Mouse (Mus musculus): ENCODE results near the gene Pafah1b1.

Gene Pafah1b1

DNA sequence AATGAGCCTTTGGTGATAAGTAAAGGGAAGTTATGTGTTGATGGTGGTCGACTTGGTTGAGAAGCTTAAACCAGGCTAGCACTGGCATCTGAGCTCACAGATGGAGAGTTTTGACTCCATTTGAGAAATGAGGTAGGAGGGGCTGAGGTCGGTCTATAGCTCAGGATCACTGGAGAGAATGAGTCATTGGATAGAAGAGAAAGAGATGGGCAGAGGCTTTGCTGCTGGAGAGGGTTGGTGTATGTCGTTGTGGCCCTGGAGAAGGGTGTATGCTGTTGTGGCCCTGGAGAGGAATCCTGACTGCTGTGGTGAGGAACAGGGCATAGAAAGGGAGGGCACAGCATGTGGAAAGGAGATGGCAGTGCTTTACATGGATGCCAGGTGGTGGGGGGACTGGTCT, 68.5 kb downstream of the Pafah1b1 start:
- no peak for DNase-seq

DNA sequence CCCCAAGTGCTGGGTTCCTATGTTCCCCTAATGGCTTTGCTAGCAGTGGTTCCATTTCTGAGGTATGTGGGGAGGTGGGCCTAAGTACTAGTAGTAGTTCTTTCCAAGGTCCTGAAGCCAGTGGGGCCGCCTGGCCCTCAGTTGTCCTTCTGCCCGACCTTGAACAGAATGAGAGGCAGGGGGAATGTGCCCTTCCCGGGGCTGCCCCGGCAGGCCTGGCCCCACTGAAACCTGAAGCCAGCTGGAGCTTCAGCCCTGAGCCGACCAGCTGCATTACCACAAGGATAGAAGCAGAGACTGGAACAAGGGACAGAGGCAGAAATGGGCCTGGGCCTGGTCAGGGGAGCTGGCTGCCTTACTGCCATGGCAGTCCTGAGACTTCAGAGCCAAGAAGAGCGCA, 71.1 kb downstream of the Pafah1b1 start:
- DNase-seq: peak; percentile 48

DNA sequence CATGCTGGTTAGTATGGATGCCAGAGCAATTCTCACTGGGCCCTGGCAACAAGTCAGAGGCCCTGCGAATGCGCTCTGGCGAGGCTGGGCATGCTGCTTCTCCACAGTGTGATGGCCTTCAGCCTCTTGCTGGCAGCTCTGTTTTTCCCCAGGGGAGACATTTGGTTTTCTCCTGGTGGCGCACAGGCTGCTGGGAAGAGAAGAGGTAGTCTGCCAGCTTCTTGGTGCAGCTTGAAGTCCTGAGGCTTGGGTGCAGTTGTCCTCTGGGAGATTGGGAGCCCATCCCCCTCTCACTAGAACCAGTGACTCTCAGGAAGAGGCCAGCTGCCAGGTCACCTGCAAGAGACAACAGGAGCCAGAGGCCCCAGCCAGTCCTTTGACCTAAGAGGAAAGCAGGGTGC, 71.7 kb downstream of the Pafah1b1 start:
- peak; percentile 82 for DNase-seq

DNA sequence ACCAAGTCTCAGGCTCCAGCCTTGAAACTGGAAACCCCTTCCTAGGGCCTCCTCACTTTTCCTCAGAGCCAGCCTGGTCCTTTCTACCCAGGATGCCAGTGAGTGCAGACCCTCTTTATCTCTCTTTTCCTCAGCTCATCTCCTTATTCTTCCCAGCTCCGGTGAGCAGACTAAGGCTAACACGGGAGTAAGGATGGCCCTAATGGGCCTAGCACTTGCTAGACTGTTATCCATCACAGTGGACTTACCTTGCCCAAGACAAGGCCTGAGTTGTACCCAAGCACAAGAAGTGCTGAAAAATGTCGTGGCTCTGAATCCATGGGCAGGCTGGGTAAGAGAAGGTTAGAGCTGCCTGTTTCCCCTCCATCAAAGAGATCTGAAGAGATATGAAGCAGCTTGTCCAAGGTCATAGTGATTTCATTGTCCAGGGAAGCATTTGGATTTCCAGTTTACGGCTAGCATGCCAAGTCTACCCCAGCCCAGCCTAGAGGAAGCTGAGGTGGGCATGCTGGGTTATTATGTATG, 73.8 kb downstream of the Pafah1b1 start:
- DNase-seq: no peak

DNA sequence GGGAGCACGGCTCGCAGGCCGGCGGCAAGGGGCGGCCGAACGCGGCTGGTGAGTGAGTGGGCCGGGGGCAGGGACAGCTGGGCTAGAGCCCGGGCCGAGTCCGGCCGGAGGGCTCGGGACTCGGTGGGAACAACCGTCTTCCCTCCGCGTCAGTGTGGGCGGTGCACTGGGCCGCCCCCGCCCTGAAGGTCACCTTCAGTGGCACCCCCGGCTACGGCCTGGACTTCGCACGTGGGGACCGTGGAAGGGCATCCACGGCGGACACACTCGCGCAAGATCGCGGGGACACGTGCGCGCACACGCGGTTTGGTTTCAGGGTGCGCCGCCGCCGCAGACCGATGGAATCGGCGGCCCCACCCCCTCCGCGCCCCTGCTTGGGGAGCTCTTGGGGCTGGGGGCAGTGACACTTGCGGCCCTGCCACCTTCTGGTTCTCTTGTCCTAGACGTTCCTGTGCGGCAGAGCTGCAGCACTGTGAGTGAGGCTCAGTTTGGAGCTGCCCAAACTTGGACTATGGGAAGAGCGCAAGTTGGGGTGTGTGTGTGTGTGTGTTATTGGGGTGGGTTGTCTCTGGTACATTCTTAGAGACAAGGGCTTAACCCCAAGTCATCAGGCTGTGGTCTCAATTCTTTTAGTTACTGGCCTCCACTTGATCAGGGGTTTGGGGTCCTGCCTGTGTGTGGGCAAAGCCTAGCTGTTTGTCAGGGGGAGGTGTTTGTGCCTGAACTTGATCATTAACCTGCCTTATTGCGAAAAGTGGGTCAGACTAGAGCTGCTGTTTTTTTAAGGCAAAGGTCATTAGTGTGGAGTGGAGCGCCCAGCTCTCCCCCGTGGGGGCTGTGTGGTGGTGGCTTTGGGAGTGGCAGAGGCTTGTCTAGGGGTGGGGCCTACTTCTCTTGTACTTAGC, 74.6 kb downstream of the Pafah1b1 start:
- DNase-seq: peak; percentile 91

DNA sequence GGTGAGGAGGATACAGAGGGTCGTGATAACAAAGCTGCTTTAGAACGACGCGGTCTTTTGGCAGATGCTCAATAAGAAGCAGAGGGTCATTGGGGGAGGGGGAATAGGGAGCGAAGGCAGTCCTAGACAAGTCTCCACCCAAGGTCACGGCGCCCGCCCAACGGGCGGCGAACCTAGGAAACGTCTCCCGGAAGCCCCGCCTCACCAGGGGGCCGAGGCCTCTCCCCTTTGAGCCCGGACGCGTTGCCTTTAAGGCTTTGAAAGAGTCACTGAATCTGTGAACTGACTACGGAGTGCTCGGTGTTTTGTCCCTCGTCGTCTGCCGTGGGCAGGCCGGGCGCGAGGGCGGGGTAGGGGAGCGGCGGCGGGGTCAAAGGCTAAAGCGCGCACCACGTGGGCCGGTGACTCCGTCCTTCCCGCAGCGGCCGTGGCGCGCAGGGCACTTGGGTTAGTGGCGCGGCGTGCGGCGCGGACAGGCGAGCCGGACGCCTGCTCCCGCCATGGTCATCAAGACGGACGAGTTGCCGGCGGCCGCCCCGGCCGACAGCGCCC, 75.3 kb downstream of the Pafah1b1 start, which contains the start of gene Cluh:
TSS of gene Cluh (plus strand) at position 401 of the 552 bp plus-strand sequence.
- DNase-seq: peak; percentile 99

DNA sequence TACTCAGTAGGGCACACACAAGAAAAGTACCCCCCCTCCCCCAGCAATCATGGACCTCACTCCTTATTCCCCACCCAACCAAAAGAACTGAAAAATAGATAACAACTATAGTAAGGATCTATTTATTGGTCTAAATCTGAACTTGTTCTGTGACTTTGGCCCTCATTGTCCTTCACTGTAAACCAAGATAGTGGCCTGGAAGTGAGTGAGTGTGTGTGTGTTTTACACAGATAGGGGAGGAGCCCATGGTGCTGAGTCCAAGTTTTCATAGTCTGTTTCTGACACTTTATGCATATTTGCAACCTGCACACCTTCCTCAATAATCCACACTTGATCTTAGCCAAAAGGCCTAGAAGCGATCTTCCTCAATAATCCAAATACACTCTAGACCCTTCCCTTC, 75.8 kb downstream of the Pafah1b1 start:
- DNase-seq: no peak

DNA sequence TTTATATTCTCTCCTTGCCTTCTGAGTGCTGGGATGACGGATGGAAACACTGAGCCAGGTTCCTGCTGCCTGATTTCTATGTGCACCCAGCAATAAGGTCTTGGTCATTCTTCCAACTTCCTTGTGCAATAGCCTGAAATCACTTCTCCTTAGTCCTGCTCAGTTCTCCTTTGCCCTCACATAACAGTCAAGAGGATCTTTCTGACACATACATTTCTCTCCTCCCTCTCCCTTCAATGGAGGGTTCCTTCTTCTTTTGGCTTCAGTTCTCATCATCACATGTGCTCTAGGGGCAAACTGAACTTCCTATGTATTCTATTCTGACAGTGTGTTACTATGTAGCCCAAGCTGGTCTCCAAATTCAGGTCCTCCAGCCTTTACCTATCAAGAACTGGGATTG, 76.5 kb downstream of the Pafah1b1 start:
- DNase-seq: no peak

DNA sequence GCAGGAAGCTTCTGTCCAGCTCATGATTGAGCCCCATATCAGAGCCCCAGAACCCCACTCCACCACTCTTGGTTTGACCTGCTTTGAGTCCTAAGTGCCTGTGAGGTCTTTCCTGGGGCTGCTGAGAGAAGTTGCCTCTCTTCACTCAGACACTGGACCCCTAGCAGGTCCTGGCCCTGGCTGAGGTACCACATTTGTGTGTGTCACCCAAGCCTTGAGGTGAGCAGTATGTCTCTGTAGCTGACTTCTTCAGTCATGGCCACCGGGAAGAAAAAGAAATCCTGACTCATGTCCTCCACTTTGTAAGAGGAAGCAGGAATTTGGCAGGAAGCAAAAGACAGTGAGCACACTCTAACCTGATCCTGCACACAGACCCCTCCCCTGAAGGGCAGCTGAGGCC, 84.8 kb downstream of the Pafah1b1 start:
- DNase-seq: no peak

DNA sequence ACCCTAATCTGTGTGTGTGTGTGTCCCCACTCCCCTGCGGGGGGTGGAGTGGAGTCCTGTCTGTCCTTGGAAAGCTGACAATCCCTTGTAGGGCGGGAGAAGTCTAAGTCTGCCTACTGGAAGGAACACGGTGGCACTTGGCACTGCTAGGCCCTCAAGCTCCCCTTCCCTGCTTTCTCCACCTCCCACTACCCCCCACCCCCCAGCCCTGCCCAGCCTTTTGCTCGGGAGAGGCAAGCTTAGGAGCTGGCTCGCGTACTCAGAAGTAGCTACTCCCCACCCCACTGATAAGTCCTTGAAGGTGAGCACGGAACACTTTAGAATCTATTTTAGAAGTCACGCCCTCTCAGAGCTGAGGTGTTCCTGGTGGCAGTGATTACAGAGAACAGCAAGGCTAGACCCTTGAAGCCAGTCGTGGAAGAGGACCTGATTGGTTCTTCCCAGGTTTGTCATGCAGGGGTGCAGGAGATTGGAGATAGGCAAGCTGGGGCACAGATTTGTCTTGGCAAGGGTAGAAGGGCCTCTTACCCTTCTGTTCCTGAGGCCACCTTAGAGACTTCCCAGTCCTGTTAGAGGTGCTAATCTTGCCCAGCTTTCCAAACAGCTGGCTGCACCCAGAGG, 85.6 kb downstream of the Pafah1b1 start:
- no peak for DNase-seq

DNA sequence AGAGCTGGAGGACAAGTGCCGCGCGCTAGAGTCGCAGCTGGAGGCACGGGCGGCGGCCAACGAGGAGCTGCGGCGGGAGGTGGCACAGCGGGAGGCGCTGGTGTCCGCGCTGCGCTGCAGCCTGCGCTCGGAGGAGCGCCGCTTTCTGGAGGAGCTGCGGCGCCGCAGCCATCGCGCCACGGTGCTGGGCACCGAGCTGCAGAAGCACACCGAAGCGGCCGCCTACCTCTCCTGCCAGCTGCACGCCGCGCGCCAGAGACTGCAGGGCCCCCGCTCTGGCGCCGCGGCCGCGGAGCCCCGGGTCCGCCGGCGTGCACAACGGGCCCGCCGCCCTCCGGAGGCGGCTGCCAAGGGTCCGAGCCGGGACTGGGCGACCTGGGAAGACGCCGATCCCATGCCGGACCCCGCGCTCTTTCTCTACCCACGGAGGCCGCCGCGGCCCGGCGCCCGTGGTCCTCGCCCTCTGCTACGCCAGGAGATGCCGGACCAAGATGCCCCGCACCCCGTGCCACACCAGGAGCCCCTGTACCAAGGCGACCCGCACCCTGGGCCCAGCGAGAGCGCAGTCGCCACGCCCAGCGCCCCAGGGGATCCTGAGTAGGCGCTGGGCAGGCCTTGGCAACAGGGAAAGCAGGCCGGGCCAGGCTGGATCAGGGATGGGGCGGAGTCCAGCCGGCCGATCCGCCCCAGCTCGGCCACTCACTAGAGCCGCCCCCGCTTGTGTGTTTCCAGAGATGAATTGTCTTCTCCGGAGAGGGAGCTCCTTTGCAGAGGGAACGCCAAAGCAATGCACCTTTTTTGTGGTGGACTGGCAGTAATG, 86.3 kb downstream of the Pafah1b1 start:
- DNase-seq: peak; percentile 87

DNA sequence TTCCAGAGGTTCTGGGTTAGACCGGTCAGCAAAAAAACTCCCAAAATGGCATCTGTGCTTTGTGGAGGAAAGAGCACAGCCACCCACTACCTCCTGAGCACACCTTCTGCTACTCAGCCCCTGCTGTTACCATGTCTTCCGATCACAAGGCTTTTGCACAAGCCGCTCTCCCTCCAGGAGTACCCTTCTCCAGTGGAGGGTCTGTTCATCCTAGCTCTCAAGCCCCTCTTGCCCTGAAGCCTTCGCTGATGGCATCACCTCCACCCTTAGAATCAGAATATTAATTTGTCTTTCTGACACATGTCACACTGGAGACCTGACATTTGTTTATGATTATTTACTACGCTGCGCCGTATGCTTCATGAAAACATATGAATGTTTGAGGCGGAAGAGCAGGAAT, 87.0 kb downstream of the Pafah1b1 start:
- no peak for DNase-seq

DNA sequence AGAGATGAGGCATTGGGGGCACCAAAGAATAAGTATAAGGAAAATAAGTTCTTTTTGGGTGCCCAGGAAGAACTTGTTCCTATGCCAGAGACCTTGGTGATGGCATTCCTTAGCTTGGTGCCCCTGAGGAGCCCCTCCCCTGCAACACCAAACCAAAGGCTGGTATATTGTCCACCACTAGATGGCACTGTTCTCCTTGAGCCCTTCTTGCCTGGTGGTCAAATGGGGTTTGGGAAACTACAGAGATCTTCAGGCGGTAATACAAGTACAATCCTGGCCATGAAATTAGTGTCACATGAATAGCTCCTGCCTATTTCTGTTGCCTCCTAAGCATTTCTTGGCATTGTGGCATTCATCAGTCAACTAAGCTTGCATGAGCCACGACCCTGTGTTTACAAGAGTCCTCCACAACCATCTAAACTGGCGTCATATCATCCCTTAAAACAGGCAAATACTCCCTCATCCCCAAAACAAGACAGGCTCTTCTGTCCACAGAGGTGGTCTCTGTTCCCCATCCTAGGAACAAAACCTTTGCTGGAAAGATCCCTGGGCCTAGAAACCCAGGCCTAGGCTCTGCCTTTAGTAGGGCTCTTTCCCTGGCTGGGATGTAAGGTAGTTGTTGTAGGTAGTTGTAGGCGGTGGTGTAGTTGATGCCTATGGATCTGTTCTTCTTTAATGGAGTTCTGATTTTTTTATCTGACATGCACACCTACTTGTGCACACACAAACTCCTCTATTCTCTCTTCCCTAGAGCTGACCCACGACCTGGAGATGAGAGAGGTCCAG, 89.8 kb downstream of the Pafah1b1 start:
- DNase-seq: peak; percentile 45

DNA sequence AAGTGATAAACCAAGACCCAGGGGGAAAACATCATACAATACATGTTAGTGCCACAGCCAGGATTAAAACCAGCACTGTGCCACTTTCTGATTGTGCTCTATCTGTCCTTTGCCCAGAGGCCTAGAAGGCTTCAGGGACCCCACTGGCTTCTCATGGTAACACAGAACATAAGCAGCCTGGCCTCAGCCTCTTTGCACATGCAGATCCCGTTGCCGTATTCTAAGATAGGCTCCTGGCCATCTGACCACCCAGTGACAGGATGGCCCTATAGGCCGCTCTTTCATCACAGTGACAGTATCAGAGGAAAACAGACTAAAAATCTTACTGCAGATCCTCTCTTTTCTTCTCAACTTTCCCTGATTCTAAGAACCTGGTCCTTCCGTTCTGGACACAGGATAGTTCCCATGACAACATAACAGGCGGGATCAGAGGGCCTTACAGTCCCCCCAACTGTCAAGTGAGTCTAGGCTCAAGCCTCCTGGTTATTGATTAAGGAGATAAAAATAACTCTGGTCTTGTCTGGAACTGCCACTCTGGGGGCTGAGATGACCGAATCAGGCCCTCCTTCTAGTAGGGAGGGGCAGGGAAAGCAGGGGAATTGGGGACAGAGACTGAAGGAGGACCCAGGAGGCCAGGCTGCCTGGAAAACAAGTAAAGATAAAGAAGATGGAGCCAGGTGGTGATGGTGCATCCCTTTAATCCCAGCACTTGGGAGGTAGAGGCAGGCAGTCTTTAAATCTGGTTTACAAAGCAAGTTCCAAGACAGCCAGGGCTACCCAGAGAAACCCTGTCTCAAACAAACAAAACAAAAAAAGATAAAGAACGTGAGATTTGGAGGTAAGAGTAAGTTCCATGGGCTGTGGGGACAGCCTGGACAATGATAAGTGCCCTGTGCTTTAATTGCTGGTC, 92.3 kb downstream of the Pafah1b1 start:
- no peak for DNase-seq

DNA sequence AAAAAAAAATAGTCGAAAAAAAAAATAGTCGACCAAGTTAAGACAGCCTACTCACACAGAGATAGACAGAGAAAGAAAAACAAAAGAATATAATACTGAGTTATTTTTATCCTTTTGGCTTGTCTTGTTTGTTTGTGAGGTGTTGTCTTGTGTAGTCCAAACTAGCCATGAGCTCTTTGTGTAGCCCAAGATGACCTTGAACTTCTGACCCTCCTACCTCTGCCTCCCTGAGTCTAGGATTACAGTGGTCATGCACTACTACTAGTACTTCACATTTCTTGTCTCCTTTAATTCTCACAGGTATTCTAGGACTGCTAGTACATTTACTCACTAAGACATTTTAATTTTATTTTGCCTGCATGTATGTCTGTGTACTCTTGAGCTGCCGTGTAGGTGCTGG, 97.0 kb downstream of the Pafah1b1 start:
- no peak for DNase-seq

DNA sequence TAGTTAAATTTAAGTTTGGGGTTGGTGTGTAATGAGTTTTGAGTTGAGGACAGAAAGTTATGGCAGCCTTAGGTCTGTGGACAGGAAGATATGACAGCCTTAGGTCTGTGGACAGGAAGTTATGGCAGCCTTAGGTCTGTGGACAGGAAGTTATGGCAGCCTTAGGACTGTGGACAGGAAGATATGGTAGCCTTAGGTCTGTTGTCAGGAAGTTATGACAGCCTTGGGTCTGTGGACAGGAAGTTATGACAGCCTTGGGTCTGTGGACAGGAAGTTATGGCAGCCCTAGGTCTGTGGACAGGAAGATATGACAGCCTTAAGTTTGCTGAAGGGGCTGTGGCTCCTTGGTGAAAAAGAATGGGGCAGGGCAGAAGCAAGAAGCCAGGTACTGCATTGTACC, 99.1 kb downstream of the Pafah1b1 start:
- no peak for DNase-seq
